Mouse (Mus musculus): ENCODE data around the gene Olfr871. TPM values are rescaled to one million over a fixed set of nuclear protein-coding genes. Genes with fewer than 3 reads are reported as not detected.

Gene Olfr871
- polyA plus RNA-seq (2017; shearing (Covaris generic)), result not detected

DNA sequence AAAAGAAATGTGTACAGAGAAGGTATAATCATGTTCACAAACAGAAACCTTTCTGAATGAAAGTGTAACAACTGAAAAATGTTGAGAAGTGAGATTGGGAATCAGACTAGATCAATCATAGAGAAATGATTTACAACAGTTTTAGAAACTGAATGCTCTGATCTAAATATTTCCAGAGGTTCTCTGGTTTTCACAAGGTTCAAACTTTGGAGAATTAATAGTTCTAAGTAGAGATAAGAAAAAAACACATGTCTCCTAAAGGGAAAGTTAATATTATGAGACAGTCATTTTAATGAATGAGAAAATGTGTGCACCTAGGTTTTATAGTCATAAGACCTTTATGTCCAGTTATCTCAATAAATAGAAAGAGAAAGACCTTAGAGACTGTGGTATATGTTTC is at the start of gene Olfr871:
Olfr871 (plus strand) TSS at position 301 of the 400 bp plus-strand sequence.

GRCm38 (mm10) chr9:20173957-20174356 is 38.0 kb upstream of the Olfr871 start, which contains the start of gene Olfr870:
Gene Olfr870, minus strand, starts transcription at chr9:20174057.

DNA sequence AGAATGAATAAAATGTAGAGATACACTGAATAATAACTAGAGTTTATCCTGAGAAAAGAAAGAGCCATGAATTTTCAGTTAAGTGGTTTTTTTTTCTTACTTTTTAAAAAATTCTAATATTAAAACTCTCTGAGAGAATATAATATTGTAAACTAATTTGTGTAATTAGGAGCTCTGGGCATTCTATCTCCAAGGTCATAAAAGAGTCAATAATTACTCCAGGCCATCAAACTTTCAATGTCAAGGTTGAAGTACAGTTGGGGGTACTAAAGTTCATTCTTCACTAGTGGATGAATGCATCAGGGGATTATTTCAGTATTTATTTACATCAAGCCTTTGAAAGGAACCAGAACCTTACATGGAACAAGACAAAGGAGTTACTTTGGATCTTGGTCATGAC is 24.8 kb downstream of the Olfr871 start, which contains the start of gene Olfr872:
Olfr872 (plus strand) TSS at position 301 of the 400 bp plus-strand sequence.

Other genes starting within 250 kb of the Olfr871 start
- gene Olfr866, start 184.2 kb upstream of the Olfr871 start, polyA plus RNA-seq (2017; shearing (Covaris generic)), result not detected
- not detected for gene Olfr867, start 154.6 kb upstream of the Olfr871 start, polyA plus RNA-seq (2017; shearing (Covaris generic))
- not detected for gene Olfr868, start 113.6 kb upstream of the Olfr871 start, polyA plus RNA-seq (2017; shearing (Covaris generic))
- gene Olfr869, start 83.2 kb upstream of the Olfr871 start, polyA plus RNA-seq (2017; shearing (Covaris generic)), result not detected
- not detected for gene Olfr870, start 38.1 kb upstream of the Olfr871 start, polyA plus RNA-seq (2017; shearing (Covaris generic))
- not detected for gene Olfr872, start 24.9 kb downstream of the Olfr871 start, polyA plus RNA-seq (2017; shearing (Covaris generic))
- 0.80 TPM for gene Olfr39, start 70.1 kb downstream of the Olfr871 start, polyA plus RNA-seq (2017; shearing (Covaris generic))
- not detected for gene Olfr873, start 86.3 kb downstream of the Olfr871 start, polyA plus RNA-seq (2017; shearing (Covaris generic))
- gene Olfr18, start 123.9 kb downstream of the Olfr871 start, polyA plus RNA-seq (2017; shearing (Covaris generic)), result 0.25 TPM
- gene Zfp560, start 173.0 kb downstream of the Olfr871 start, polyA plus RNA-seq (2017; shearing (Covaris generic)), result 18.3 TPM
- gene Zfp26, start 248.0 kb downstream of the Olfr871 start, polyA plus RNA-seq (2017; shearing (Covaris generic)), result 19.1 TPM